Mouse (Mus musculus): ENCODE measurements around the gene Atp6v1g3. TPM values are rescaled to one million over a fixed set of nuclear protein-coding genes. Genes with fewer than 3 reads are reported as not detected.

The Atp6v1g3 gene
- polyA plus RNA-seq, 1 experiment from 2014 or later = not detected

DNA sequence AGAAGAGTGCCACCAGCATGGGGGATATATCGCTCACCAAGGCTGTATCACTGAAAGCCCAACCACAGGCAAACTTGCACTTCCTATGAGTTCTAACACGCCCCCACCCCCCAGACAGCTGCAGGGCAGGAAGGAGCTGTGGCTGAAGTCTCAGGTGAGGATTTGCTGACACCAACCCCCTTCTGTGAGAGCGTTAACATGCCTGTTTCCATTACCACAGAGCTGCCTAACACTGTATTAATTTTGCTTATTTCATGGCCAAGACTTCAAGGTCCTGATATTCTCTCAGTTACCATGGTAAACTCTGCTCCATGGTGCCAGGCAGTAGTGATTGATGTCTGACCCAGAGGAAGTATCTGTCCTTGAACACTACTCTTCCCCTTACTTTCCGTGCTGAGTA lies 26.0 kb downstream of the Atp6v1g3 start:
- H3K4me2 ChIP-seq (ENCODE audit: low read depth, low read length, severe bottlenecking) = no peak overlapping the region
- no peaks in the 10 kb centered on the region for H3K36me3 ChIP-seq (ENCODE audit: control insufficient read depth, insufficient read depth, low read length)
- no peak overlapping the region for H3K27ac ChIP-seq (ENCODE audit: low read depth, low read length)
- no peak overlapping the region for H3K9ac ChIP-seq (ENCODE audit: low read length)
- H3K4me1 ChIP-seq (replicated peaks; ENCODE audit: control insufficient read depth, insufficient read depth, low read length) = no peaks in the 10 kb centered on the region
- ATAC-seq (replicated peaks; ENCODE audit: low FRiP score) = no peak
- 72% methylated on average over 4 of the region's 4 CpGs for WGBS
- no peaks in the 10 kb centered on the region for H3K27me3 ChIP-seq (ENCODE audit: control insufficient read depth, insufficient read depth, low read length)
- no peak overlapping the region for H3K4me3 ChIP-seq (ENCODE audit: low read depth, low read length)
- H3K9me3 ChIP-seq (ENCODE audit: control insufficient read depth, low read length) = no peaks in the 10 kb centered on the region
- no peak for DNase-seq (ENCODE audit: low spot score)

DNA sequence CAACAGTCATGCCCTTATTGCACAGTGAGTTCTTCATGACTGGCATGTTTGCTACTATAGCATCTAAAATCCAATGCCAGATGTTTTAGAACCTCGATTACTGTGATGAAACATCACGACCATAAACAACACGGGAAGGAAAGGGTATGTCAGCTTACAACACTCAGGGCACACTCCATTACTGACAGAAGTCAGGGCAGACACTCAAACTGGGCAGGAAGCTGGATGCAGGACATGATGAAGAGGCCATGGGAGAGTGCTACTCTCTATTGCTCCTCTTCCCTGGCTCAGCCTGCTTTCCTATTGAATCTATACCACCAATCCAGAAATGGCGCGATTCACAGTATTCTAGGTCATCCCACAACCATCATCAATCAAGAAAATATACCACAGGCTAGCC lies 28.4 kb downstream of the Atp6v1g3 start:
- no peak overlapping the region for H3K4me2 ChIP-seq (ENCODE audit: low read depth, low read length, severe bottlenecking)
- H3K27me3 ChIP-seq (ENCODE audit: control insufficient read depth, insufficient read depth, low read length) = no peaks in the 10 kb centered on the region
- WGBS = 88% methylated on average over 5 of the region's 5 CpGs

DNA sequence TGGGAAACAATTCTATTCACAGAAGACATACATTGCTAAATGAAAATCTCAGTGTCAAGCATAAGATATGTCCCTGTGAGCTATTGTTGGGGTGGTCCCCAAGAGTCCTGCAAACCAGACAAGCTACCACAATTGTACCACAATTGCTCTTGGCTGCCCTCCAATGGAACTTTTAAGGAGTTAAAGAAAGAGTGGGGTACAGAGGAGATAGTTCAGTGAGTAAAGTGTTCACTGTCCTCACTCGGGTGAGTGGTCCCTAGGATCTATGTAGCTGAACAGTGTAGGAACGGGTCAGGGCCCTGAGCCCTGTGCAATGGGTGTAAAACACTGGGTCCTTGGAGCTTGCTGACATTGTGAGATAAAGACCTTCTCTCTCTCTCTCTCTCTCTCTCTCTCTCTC lies 29.2 kb downstream of the Atp6v1g3 start:
- 90% methylated on average over 2 of the region's 2 CpGs for WGBS
- Histone ChIP-seq H3K27ac (ENCODE audit: low read depth, low read length) (no peak overlapping the region), H3K36me3 (ENCODE audit: control insufficient read depth, insufficient read depth, low read length) (no peaks in the 10 kb centered on the region), H3K27me3 (ENCODE audit: control insufficient read depth, insufficient read depth, low read length) (no peaks in the 10 kb centered on the region), H3K4me2 (ENCODE audit: low read depth, low read length, severe bottlenecking) (no peak overlapping the region), H3K9ac (ENCODE audit: low read length) (no peak overlapping the region), H3K9me3 (ENCODE audit: control insufficient read depth, low read length) (no peaks in the 10 kb centered on the region), H3K4me3 (ENCODE audit: low read depth, low read length) (no peak overlapping the region), H3K4me1 (replicated peaks; ENCODE audit: control insufficient read depth, insufficient read depth, low read length) (no peaks in the 10 kb centered on the region)
- DNase-seq (ENCODE audit: low spot score) (no peak), ATAC-seq (replicated peaks; ENCODE audit: low FRiP score) (no peak)

More for the DNA sequence above, 28.4 kb downstream of the Atp6v1g3 start:
- H3K4me3 ChIP-seq (ENCODE audit: low read depth, low read length) = no peak overlapping the region
- DNase-seq (ENCODE audit: low spot score) = no peak
- H3K9me3 ChIP-seq (ENCODE audit: control insufficient read depth, low read length) = no peaks in the 10 kb centered on the region
- H3K4me1 ChIP-seq (replicated peaks; ENCODE audit: control insufficient read depth, insufficient read depth, low read length) = no peaks in the 10 kb centered on the region
- H3K27ac ChIP-seq (ENCODE audit: low read depth, low read length) = no peak overlapping the region
- H3K36me3 ChIP-seq (ENCODE audit: control insufficient read depth, insufficient read depth, low read length) = no peaks in the 10 kb centered on the region
- no peak for ATAC-seq (replicated peaks; ENCODE audit: low FRiP score)
- H3K9ac ChIP-seq (ENCODE audit: low read length) = no peak overlapping the region

DNA sequence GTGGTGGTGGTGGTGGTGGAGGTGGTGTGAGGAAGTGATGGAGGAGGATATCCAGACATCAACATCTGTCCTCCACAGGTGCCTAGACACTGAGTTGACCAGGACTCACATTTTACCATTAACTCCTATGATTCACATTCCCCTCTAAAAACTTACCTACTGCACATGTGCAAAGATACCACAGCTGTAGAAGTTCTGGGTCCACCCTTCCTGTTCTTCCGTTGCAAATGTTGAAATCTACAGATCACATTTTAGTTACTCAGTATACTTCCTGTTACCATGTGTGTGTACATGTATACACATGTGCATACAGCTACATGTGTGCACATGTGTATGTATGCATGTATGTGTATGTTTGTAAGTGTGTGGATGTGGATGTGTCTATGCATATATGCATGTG lies 29.8 kb downstream of the Atp6v1g3 start:
- ATAC-seq (replicated peaks; ENCODE audit: low FRiP score) (no peak), DNase-seq (ENCODE audit: low spot score) (no peak)
- H3K27ac ChIP-seq (ENCODE audit: low read depth, low read length) = no peak overlapping the region
- no peaks in the 10 kb centered on the region for H3K36me3 ChIP-seq (ENCODE audit: control insufficient read depth, insufficient read depth, low read length)
- H3K4me2 ChIP-seq (ENCODE audit: low read depth, low read length, severe bottlenecking) = no peak overlapping the region
- H3K4me1 ChIP-seq (replicated peaks; ENCODE audit: control insufficient read depth, insufficient read depth, low read length) = no peaks in the 10 kb centered on the region
- H3K4me3 ChIP-seq (ENCODE audit: low read depth, low read length) = no peak overlapping the region
- H3K27me3 ChIP-seq (ENCODE audit: control insufficient read depth, insufficient read depth, low read length) = no peaks in the 10 kb centered on the region
- no peak overlapping the region for H3K9ac ChIP-seq (ENCODE audit: low read length)
- 91% methylated on average over 1 of the region's 1 CpGs for WGBS
- no peaks in the 10 kb centered on the region for H3K9me3 ChIP-seq (ENCODE audit: control insufficient read depth, low read length)

DNA sequence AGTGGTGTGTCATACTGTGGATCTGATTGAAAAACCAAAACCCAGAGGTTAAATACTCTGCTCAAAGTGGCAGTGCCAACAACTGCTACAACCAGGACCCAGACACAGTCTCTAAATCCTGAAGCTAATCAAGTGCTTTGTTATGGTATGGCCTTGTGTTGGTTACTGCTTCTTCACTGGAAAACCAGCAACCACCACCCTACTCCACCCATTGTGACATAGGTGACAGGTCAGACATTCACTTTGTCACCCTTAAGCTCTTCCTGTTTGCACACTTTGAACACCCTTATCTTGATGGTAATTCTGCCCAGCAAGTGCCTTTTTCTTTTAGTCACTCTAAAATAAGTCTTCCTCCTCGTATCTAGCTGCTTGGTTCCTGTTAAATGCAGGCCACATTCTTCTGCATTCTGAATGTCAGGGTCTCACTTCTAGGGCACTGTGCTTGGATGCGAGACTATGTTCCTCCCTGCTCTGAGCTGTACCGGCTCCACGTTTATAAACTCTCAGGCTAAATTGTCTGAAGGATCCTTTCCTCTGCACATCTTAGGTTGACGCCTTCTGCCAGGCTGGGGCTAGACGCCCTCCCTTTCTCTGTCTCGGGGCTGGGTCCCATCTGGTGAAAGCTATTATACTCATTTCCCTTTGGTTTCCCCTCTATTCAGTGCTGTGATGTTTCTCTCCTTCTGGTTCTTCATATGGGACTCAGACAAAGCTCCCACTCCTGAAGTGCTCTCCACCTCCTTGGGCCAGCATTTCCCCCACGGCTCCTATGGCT lies 30.8 kb downstream of the Atp6v1g3 start:
- no peak overlapping the region for H3K4me3 ChIP-seq (ENCODE audit: low read depth, low read length)
- H3K9ac ChIP-seq (ENCODE audit: low read length) = no peak overlapping the region
- DNase-seq (ENCODE audit: low spot score) = no peak
- ATAC-seq (replicated peaks; ENCODE audit: low FRiP score) = no peak
- no peaks in the 10 kb centered on the region for H3K36me3 ChIP-seq (ENCODE audit: control insufficient read depth, insufficient read depth, low read length)
- H3K9me3 ChIP-seq (ENCODE audit: control insufficient read depth, low read length) = no peaks in the 10 kb centered on the region
- no peaks in the 10 kb centered on the region for H3K27me3 ChIP-seq (ENCODE audit: control insufficient read depth, insufficient read depth, low read length)
- H3K27ac ChIP-seq (ENCODE audit: low read depth, low read length) = no peak overlapping the region
- 80% methylated on average over 8 of the region's 8 CpGs for WGBS
- H3K4me1 ChIP-seq (replicated peaks; ENCODE audit: control insufficient read depth, insufficient read depth, low read length) = no peaks in the 10 kb centered on the region
- no peak overlapping the region for H3K4me2 ChIP-seq (ENCODE audit: low read depth, low read length, severe bottlenecking)

DNA sequence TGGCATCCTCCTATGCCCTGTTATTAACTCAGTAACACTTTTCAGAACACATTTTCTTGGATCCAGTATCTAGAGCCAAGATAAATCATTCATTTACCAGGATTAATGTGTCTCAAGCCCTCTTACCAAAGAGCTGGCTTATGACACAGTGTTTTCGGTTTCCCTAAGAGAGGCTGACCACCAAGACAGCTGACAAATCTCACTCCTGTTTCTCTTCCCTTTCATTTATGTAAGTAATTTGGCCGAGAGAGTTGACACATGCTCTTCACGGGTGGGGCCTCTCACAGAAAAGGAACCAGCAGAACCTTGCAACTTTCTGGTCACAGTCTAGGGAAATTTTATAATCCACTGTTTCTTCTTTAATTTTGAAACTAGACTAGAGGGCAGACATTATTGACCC lies 49.1 kb downstream of the Atp6v1g3 start:
- ATAC-seq (replicated peaks; ENCODE audit: low FRiP score) = no peak
- H3K9me3 ChIP-seq (ENCODE audit: control insufficient read depth, low read length) = no peaks in the 10 kb centered on the region
- WGBS = 89% methylated on average over 3 of the region's 3 CpGs
- H3K27me3 ChIP-seq (ENCODE audit: control insufficient read depth, insufficient read depth, low read length) = no peaks in the 10 kb centered on the region
- no peaks in the 10 kb centered on the region for H3K36me3 ChIP-seq (ENCODE audit: control insufficient read depth, insufficient read depth, low read length)
- H3K27ac ChIP-seq (ENCODE audit: low read depth, low read length) = no peak overlapping the region
- no peak overlapping the region for H3K9ac ChIP-seq (ENCODE audit: low read length)
- no peak for DNase-seq (ENCODE audit: low spot score)
- no peak overlapping the region for H3K4me3 ChIP-seq (ENCODE audit: low read depth, low read length)
- peaks cover 2% of the 10 kb centered on the region; the same call in 1 of the 2 replicates for H3K4me1 ChIP-seq (replicated peaks; ENCODE audit: control insufficient read depth, insufficient read depth, low read length)
- H3K4me2 ChIP-seq (ENCODE audit: low read depth, low read length, severe bottlenecking) = no peak overlapping the region

DNA sequence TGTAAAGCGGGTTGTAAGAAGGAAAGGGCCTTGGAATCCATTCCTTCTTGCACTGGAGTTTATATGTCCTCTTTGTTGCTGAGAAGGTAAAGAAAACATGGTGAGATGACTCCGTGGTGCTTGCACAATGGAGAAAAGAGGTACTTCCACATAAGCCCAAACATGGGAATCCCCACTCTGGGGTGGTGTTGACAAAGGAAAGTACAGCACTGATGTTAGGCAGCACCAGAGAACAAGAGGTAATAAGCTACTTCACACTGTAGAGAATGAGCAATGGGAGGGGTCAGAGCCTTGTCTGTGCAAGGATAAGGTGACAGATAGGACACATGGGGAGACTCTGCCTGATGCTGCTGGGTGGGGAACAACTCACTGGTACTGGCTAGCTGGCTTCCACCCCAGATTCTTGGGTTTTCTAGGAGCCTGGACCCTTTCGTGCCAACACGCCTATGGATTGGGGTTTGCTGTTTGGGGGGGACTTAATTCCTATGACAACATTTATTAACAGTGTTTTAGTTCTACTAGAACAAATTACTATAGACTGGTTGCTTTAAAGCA lies 49.6 kb downstream of the Atp6v1g3 start:
- no peak for DNase-seq (ENCODE audit: low spot score)
- Histone ChIP-seq H3K9me3 (ENCODE audit: control insufficient read depth, low read length) (no peaks in the 10 kb centered on the region), H3K4me2 (ENCODE audit: low read depth, low read length, severe bottlenecking) (no peak overlapping the region), H3K27me3 (ENCODE audit: control insufficient read depth, insufficient read depth, low read length) (no peaks in the 10 kb centered on the region), H3K27ac (ENCODE audit: low read depth, low read length) (no peak overlapping the region), H3K4me3 (ENCODE audit: low read depth, low read length) (no peak overlapping the region), H3K4me1 (replicated peaks; ENCODE audit: control insufficient read depth, insufficient read depth, low read length) (peaks cover 2% of the 10 kb centered on the region; the same call in 1 of the 2 replicates), H3K9ac (ENCODE audit: low read length) (no peak overlapping the region), H3K36me3 (ENCODE audit: control insufficient read depth, insufficient read depth, low read length) (no peaks in the 10 kb centered on the region)
- WGBS = 89% methylated on average over 4 of the region's 4 CpGs
- no peak for ATAC-seq (replicated peaks; ENCODE audit: low FRiP score)

DNA sequence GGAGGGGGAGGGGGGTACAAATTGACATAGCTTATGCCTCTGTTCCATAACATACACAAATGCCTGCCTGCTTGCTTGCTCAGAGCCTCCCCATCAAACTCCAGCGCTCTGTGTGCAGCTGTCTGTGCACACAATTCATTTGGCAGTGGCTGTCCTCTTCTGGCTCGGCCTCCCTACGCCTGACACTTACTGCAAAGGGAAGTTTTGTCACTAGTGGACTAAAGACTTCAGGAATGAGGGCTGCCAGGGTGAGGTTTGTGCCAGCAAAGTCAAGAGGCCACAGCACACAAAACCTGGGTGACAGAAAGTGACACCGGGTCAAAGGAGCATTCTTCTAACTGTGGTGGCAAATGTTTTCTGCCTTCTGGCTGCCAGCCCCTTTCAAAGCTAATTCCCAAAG lies 52.6 kb downstream of the Atp6v1g3 start:
- Histone ChIP-seq H3K27ac (ENCODE audit: low read depth, low read length) (no peak overlapping the region), H3K9me3 (ENCODE audit: control insufficient read depth, low read length) (no peaks in the 10 kb centered on the region)

DNA sequence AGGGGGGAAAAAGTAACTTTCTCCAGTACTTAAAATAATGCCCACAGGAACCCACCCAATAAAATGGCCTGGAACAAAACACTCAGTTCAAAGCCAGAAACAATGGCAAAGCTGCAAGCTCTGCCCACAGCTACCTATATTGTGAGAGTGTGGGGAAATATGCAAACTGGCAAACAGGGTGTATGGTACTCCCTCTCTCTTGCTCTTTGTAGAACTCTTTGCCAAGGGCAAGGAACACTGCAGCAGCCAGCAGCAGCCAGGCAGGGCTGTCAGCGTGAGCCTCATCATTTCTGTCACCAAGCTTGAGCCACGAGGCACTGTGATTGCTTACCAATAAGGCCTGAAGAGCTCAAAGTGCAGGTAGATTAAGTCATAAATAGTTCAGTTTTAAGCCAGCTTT lies 53.0 kb downstream of the Atp6v1g3 start:
- ATAC-seq (replicated peaks; ENCODE audit: low FRiP score) = no peak
- H3K9ac ChIP-seq (ENCODE audit: low read length) = no peak overlapping the region
- no peak overlapping the region for H3K27ac ChIP-seq (ENCODE audit: low read depth, low read length)

More for the DNA sequence above, 52.6 kb downstream of the Atp6v1g3 start:
- Histone ChIP-seq H3K4me3 (ENCODE audit: low read depth, low read length) (no peak overlapping the region), H3K4me1 (replicated peaks; ENCODE audit: control insufficient read depth, insufficient read depth, low read length) (peaks cover 2% of the 10 kb centered on the region; the same call in 1 of the 2 replicates), H3K36me3 (ENCODE audit: control insufficient read depth, insufficient read depth, low read length) (no peaks in the 10 kb centered on the region), H3K4me2 (ENCODE audit: low read depth, low read length, severe bottlenecking) (no peak overlapping the region), H3K9ac (ENCODE audit: low read length) (no peak overlapping the region), H3K27me3 (ENCODE audit: control insufficient read depth, insufficient read depth, low read length) (no peaks in the 10 kb centered on the region)
- no peak for DNase-seq (ENCODE audit: low spot score)
- WGBS = 42% methylated on average over 4 of the region's 4 CpGs
- no peak for ATAC-seq (replicated peaks; ENCODE audit: low FRiP score)

More for the DNA sequence above, 53.0 kb downstream of the Atp6v1g3 start:
- Histone ChIP-seq H3K4me2 (ENCODE audit: low read depth, low read length, severe bottlenecking) (no peak overlapping the region), H3K4me1 (replicated peaks; ENCODE audit: control insufficient read depth, insufficient read depth, low read length) (peaks cover 2% of the 10 kb centered on the region; the same call in 1 of the 2 replicates), H3K9me3 (ENCODE audit: control insufficient read depth, low read length) (no peaks in the 10 kb centered on the region), H3K36me3 (ENCODE audit: control insufficient read depth, insufficient read depth, low read length) (no peaks in the 10 kb centered on the region), H3K4me3 (ENCODE audit: low read depth, low read length) (no peak overlapping the region), H3K27me3 (ENCODE audit: control insufficient read depth, insufficient read depth, low read length) (no peaks in the 10 kb centered on the region)
- WGBS = 54% methylated on average over 2 of the region's 2 CpGs
- no peak for DNase-seq (ENCODE audit: low spot score)
